Mouse (Mus musculus) spleen, adult 18-20 months (tissue): ENCODE measurements at regions not wholly inside any gene's neighbourhood (a gene's known extent, or its start where the extent isn't known, plus 50 kb on each side); places are given as distances from the start of the nearest gene placed in this dataset.
A peak's percentile ranks its signal among the peaks of the same experiment; 100 is the strongest.

ENCODE experiments used
- DNase-seq, 2 experiments: peaks; one replicate each; pipeline ENCODE4 v3.0.0; 2022; ENCODE audit warnings: mixed read lengths in 2 of 2

GRCm38 (mm10) chr5:146684429-146684828, 99.4 kb upstream of the Gpr12 start:
- no peak for DNase-seq

GRCm38 (mm10) chr5:146683554-146683953, 98.5 kb upstream of the Gpr12 start:
- no peak for DNase-seq

- DNase-seq, result no peak
Measured at GRCm38 (mm10) chr5:146682893-146683292, 97.9 kb upstream of the Gpr12 start.

GRCm38 (mm10) chr5:146681512-146681911, 96.5 kb upstream of the Gpr12 start:
- DNase-seq, result peak; percentile 78 to 80

- no peak for DNase-seq
Measured at GRCm38 (mm10) chr5:146679198-146679681, 94.2 kb upstream of the Gpr12 start.

- no peak for DNase-seq
Measured at GRCm38 (mm10) chr5:146678775-146679170, 93.7 kb upstream of the Gpr12 start.

GRCm38 (mm10) chr5:146678049-146678774, 93.2 kb upstream of the Gpr12 start:
- DNase-seq, result no peak

- DNase-seq, result no peak
Measured at GRCm38 (mm10) chr5:146677151-146677515, 92.1 kb upstream of the Gpr12 start.

- peak; percentile 66 to 68 for DNase-seq
Measured at GRCm38 (mm10) chr5:146676470-146677150, 91.6 kb upstream of the Gpr12 start.

GRCm38 (mm10) chr5:146675887-146676277, 90.8 kb upstream of the Gpr12 start:
- DNase-seq, result no peak

GRCm38 (mm10) chr5:146675006-146675886, 90.2 kb upstream of the Gpr12 start:
- DNase-seq, result peak; percentile 56 to 79

- DNase-seq, result no peak
Measured at GRCm38 (mm10) chr5:146661751-146662150, 76.7 kb upstream of the Gpr12 start.

- no peak for DNase-seq
Measured at GRCm38 (mm10) chr5:146657228-146657627, 72.2 kb upstream of the Gpr12 start.

- peak; percentile 37 for DNase-seq
Measured at GRCm38 (mm10) chr5:146655394-146655793, 70.4 kb upstream of the Gpr12 start.

- no peak for DNase-seq
Measured at GRCm38 (mm10) chr5:146653686-146654450, 68.8 kb upstream of the Gpr12 start.

- no peak for DNase-seq
Measured at GRCm38 (mm10) chr5:146652874-146653273, 67.8 kb upstream of the Gpr12 start.

- no peak for DNase-seq
Measured at GRCm38 (mm10) chr5:146648519-146649060, 63.6 kb upstream of the Gpr12 start.

GRCm38 (mm10) chr5:146647628-146648380, 62.8 kb upstream of the Gpr12 start:
- DNase-seq, result no peak

GRCm38 (mm10) chr5:146644499-146644898, 59.5 kb upstream of the Gpr12 start:
- peak in 1 of 2 experiments; percentile 34 for DNase-seq

GRCm38 (mm10) chr5:146641931-146642330, 56.9 kb upstream of the Gpr12 start:
- DNase-seq, result no peak

- no peak for DNase-seq
Measured at GRCm38 (mm10) chr5:146636859-146637258, 51.8 kb upstream of the Gpr12 start.
